Mouse (Mus musculus) adrenal gland, postnatal 0 days (tissue): Measurements from ENCODE around the gene Cyp2s1. TPM values are rescaled to one million over a fixed set of nuclear protein-coding genes. Genes with fewer than 3 reads are reported as not detected.

Experiments used
- microRNA-seq: library from miRNA; unstranded; fragments of <30 nt; microRNA quantifications from one replicate; pipeline ENCODE4, GENCODE M21; 2016; ENCODE audit warnings: borderline replicate concordance; ENCODE audit not compliant: insufficient number of aligned reads
- polyA plus RNA-seq: library from polyadenylated mRNA; unstranded; fragments of >200 nt; fragmentation: Nextera tagmentation; extraction: Ambion mirVana; gene quantifications from 2 replicates; pipeline ENCODE4 v1.2.1, GENCODE M21; 2015

The Cyp2s1 gene
- 6.0 and 8.0 TPM in 2 replicates for polyA plus RNA-seq

GRCm38 (mm10) chr7:25816241-25816919, at the start of gene Cyp2s1:
Cyp2s1 (minus strand) TSS chr7:25816913.

GRCm38 (mm10) chr7:25788220-25789128, 28.2 kb downstream of the Cyp2s1 start, which contains the start of gene Axl:
Axl (minus strand) TSS chr7:25788705.

GRCm38 (mm10) chr7:25754738-25755467, 61.8 kb downstream of the Cyp2s1 start, which contains the start of gene Hnrnpul1:
Hnrnpul1 (minus strand) TSS chr7:25754757.

Small RNA genes within 50 kb of the gene (microRNA-seq; reads per million reads assigned to microRNA genes)
- not detected for gene Gm24865

Other genes with a start within 250 kb of the Cyp2s1 start
- 0.19 TPM in 1 of 2 replicates, not detected in the other for gene Erich4, start 201.0 kb downstream of the Cyp2s1 start, polyA plus RNA-seq
- gene Dmac2, start 197.5 kb downstream of the Cyp2s1 start, polyA plus RNA-seq = 19.7 and 31.0 TPM in 2 replicates
- gene B3gnt8, start 190.3 kb downstream of the Cyp2s1 start, polyA plus RNA-seq = 8.3 and 15.6 TPM in 2 replicates
- gene Bckdha, start 157.9 kb downstream of the Cyp2s1 start, polyA plus RNA-seq = 86.9 and 135 TPM in 2 replicates
- 77.2 and 88.6 TPM in 2 replicates for gene Exosc5, start 157.7 kb downstream of the Cyp2s1 start, polyA plus RNA-seq
- gene Tmem91, start 141.7 kb downstream of the Cyp2s1 start, polyA plus RNA-seq = 2.2 and 3.2 TPM in 2 replicates
- 38.3 and 53.7 TPM in 2 replicates for gene B9d2, start 136.1 kb downstream of the Cyp2s1 start, polyA plus RNA-seq
- 2.7 and 4.4 TPM in 2 replicates for gene Tgfb1, start 129.9 kb downstream of the Cyp2s1 start, polyA plus RNA-seq
- 16.5 and 21.0 TPM in 2 replicates for gene Ccdc97, start 97.8 kb downstream of the Cyp2s1 start, polyA plus RNA-seq
- gene Hnrnpul1, start 62.2 kb downstream of the Cyp2s1 start, polyA plus RNA-seq = 32.7 and 43.2 TPM in 2 replicates
- gene Axl, start 28.2 kb downstream of the Cyp2s1 start, polyA plus RNA-seq = 101 and 135 TPM in 2 replicates
- 0.11 TPM in 1 of 2 replicates, not detected in the other for gene Cyp2b10, start 80.7 kb upstream of the Cyp2s1 start, polyA plus RNA-seq
- gene Cyp2b13, start 244.6 kb upstream of the Cyp2s1 start, polyA plus RNA-seq = not detected in 2 replicates